Mouse (Mus musculus) T-cell, adult 66 days (primary cell): ENCODE results near the gene Plppr4. TPM values are rescaled to one million over a fixed set of nuclear protein-coding genes. Genes with fewer than 3 reads are reported as not detected.

Source experiments
- total RNA-seq, 2 experiments: library from RNA; stranded (reverse); gene quantifications; 3 replicates in 1 of 2; 4 replicates in 1 of 2; pipeline ENCODE4 v1.2.4; 2023

The Plppr4 gene
- total RNA-seq = not detected

DNA sequence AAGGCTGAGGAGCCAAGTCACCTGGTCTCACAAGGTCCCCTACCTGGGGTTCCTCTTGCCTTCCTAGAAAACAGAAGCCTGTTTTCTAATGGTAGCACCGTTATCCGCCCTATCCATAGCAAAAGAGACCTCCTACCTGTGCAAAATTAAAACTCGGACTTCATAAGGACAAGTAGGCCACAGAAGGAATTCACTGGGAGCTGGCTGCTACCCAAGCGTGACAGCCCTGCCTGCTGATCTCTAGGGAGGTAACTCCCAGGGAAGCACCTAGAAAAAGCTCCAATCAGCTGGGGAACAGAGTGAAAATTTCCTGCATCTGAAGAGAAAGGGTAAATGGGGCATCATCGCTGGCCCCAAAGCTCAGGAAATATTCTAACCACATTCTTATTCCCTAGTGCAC is at the start of gene Plppr4:
Plppr4 (minus strand) TSS at position 349 of the 400 bp plus-strand sequence.

Other genes with a start within 250 kb of the Plppr4 start
- not detected for gene Plppr5, start 214.0 kb upstream of the Plppr4 start, total RNA-seq